11 mouse cellular contexts compared by ENCODE assay signal in the genomic region with DNA sequence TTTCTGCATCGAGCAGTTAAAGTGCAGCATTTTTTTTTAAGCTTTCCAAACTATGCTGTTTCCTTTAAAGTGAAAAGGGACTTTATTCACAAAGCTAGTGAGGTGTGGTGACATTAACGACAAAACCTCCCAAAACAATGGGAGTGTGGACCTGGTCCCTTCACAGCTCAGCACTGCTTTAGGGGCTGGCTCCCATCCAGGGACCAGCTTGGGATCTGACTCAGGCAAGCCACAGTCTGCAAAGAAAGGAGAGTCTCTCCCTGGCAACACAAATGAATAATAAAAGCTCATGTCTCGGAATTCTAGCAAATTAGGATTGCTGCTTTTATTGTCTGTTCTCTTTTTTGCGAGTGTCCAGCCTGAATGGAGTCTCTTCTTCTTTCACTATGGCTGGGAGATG.
A peak's percentile ranks its signal among the peaks of the same experiment; 100 is the strongest.
DNase-seq lines count a peak whose midpoint lies in the region; ATAC-seq and TF ChIP-seq lines count a peak whose summit lies in the region.
"Had no signal": no experiment of that assay in that cellular context is flagged by ENCODE, and none has a peak within 500 bp of the region (broad histone marks: within the 10 kb centered on the region; RNA-seq: fewer than 3 reads in every experiment).

No protein-coding gene starts in this region.

- DNase-seq in lung, embryonic 14.5 days, result peak; percentile 7
- DNase-seq in lung, postnatal 4 days, result no peak
- DNase-seq in cerebellum, adult 9-10 months, result peak; percentile 66
- peak; percentile 10 for DNase-seq in layer of hippocampus, adult 9-11 months
- DNase-seq in right cerebral cortex, postnatal 14 days, result peak; percentile 34
- no peak for DNase-seq in heart, adult 11 months
- DNase-seq in lung, postnatal 14 days, result no peak
- DNase-seq: kidney, adult 2 months had no signal

- WGBS in lung, embryonic 14.5 days, result 63% methylated on average over 4 of the region's 4 CpGs

- no peak for TF ChIP-seq CTCF in lung, embryonic 14.5 days (IDR thresholded peaks at IDR 0.05; ENCODE audit: low read depth)

- no peaks in the 10 kb centered on the region for H3K4me1 ChIP-seq in lung, embryonic 14.5 days (ENCODE audit: insufficient read depth)
- H3K4me1 ChIP-seq: megakaryocyte, embryonic 14.5 days had no signal

- H3K27ac ChIP-seq in lung, embryonic 14.5 days (ENCODE audit: low read depth), result no peak overlapping the region

- H3K9me3 ChIP-seq in lung, embryonic 14.5 days (ENCODE audit: low read depth, low read length), result no peaks in the 10 kb centered on the region
- H3K9me3 ChIP-seq: G1E had no signal

- ATAC-seq in lung, embryonic 14.5 days (ENCODE audit: insufficient read depth), result no peak
- no peak for ATAC-seq in erythroblast, adult 5-6 weeks (replicated peaks; ENCODE audit: low FRiP score, poor library complexity, severe bottlenecking)

- H3K27me3 ChIP-seq in lung, embryonic 14.5 days (ENCODE audit: insufficient read depth, low read length), result no peaks in the 10 kb centered on the region
- H3K27me3 ChIP-seq: megakaryocyte, embryonic 14.5 days had no signal

- no peaks in the 10 kb centered on the region for H3K36me3 ChIP-seq in lung, embryonic 14.5 days (ENCODE audit: insufficient read depth)
- H3K36me3 ChIP-seq: G1E had no signal

- H3K9ac ChIP-seq in lung, embryonic 14.5 days, result no peak overlapping the region

- no peak overlapping the region for H3K4me2 ChIP-seq in lung, embryonic 14.5 days

- no peak overlapping the region for H3K4me3 ChIP-seq in lung, embryonic 14.5 days (ENCODE audit: low read depth, low read length)
- H3K4me3 ChIP-seq: megakaryocyte, embryonic 14.5 days had no signal

Comparison
In these comparisons a context has a peak if more than half of its experiments do, and no peak if none do; other contexts are left out.
1. DNase-seq: peak in lung, embryonic 14.5 days (single experiment), cerebellum, adult 9-10 months (single experiment), layer of hippocampus, adult 9-11 months (single experiment) and right cerebral cortex, postnatal 14 days (single experiment); none in lung, postnatal 4 days (0 of 2), heart, adult 11 months (single experiment) and lung, postnatal 14 days (single experiment).